Mouse (Mus musculus): Measurements from ENCODE around the gene Lrrc25.

Gene Lrrc25

DNA sequence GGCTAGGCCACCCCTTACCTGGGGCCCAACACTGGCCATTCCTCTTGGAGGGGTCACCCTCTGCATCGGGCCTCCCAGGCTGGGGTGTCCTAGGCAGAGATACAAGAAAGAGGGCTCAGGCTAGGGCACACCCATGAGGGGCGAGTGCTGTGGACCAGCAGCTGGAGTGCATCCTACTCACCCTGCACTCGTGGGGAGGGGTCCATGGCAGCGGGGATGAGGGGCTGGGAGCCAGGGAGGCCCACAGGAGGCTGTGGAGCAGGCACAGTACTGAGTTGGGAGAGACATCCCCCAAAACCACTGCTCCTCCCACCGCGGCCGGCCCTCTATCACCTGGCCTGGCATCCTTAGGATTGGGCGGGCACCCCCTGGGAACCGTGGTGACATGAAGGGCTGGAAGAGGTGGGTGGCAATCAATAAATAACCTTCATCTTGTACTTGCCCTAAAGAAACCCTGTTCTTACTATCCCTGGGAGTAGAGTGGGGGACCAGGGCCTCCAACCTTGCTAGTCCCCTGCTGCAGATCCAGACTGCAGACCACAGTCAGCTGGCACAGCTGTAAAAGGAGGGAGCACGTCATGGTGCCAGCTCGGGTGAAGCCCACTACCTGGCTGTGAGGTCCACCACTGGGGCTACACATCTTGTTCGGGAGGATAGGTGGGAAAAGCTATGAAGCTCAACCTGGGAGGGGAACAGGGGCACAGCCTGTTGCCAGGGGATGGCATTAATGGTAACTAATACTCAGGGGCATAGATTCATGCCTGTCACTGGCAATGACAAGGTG lies 16.3 kb upstream of the Lrrc25 start:
- no peak for DNase-seq

- DNase-seq = no peak
Observed at GRCm38 (mm10) chr8:70600473-70601270, 15.3 kb upstream of the Lrrc25 start.

DNA sequence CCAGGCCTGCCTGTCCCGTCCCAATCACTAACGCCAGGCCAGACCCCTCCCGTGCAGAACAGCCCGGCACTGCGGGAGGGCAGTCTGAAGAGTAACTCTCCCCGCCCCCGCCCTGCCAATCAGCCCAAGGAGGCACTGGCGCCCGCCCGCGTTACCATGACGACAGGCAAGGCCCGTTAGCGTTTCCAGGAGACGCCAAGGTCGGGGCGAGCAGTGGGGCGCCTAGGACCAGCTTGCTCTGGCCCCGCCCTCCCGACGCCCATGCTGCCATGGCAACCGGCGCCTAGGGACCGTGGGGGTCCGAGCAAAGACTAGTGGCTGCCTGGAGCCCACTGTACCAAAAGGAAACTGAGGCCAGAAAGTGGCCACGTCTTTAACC lies 14.7 kb upstream of the Lrrc25 start:
- DNase-seq = peak; percentile 83

GRCm38 (mm10) chr8:70602139-70602811 lies 13.7 kb upstream of the Lrrc25 start:
- no peak for DNase-seq

- DNase-seq = no peak
Observed at GRCm38 (mm10) chr8:70604558-70604957, 11.4 kb upstream of the Lrrc25 start.

DNA sequence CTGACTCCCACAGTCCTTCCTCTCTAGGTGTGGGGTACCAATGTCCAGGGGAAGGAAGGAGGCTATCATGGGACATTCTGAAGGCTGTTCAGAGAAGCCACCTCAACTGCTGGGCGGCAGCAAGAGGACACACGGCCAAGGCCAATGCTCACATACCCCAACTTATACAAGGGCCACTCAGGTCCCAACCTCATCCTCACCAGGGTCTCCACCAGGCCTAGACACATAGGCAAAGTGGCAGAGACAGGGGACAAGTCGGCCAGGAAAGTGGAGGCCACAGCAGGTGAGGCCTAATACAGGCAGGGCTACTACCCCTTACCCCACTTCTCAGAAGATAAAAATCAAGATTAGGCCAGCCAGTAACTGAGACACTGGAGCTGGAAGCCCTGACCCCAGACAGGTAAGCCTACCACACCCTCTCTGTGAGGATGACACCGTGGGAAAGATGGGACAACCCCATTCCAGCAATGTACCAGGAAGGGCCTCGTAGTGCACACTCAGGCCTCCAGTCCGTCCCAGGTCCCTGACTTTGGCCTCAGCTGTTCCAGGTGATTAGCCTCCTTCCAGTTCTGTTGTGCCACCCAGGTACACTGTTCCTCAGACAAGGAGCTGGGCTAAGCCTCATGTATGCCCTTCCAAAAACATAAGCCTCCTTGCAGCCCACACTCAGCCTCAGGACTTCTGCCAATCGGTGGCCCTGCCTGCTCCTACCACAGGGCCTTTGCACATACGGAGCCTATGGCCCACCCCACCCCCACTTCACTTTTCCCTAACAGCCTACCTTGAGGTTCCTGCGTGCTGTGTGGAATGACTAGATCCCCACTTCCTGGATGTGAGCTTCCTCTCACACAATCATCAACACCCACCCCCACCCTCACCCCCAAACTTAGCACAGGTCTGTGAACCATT lies 9.8 kb upstream of the Lrrc25 start:
- peak; percentile 27 for DNase-seq

DNA sequence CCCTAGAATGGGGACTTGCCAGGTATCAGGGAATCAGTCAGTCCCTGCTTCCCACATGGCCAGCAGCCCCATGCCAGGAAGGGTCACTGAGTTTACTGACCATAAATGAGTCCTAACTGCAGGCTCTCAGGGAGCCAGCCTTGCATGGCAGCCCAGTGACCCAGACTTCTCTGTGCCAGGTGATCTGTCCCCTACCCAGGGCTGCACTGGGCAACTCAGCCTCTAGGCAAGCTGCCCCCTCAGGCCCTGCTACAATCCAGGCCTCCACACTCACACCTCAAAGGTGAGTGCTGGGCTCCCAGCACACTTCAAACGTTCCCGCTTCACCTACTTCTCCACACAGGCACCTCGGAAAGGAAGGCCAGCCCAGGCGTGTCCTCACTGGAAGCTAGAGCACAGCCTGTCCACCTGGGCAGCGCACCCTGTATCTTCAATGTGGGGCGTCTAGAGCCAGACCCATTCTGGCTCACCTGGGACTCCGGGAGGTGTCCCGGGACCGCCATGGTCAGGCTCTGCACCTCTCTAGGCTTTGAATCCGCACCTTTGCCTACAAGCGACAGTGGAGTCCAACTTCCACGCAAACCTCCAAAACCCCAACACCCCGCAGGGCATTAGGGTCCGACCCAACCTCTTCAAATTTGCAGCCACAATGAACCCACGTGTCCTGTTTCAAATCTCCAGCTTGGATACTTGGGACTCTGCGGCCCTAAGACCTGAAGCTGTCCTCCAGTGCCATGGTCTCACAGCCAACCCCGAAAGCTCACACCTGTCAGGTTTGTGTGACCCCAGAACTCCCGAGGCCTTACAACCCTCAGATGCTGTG lies 9.0 kb upstream of the Lrrc25 start:
- peak; percentile 31 for DNase-seq

GRCm38 (mm10) chr8:70607603-70607897 lies 8.4 kb upstream of the Lrrc25 start:
- no peak for DNase-seq

DNA sequence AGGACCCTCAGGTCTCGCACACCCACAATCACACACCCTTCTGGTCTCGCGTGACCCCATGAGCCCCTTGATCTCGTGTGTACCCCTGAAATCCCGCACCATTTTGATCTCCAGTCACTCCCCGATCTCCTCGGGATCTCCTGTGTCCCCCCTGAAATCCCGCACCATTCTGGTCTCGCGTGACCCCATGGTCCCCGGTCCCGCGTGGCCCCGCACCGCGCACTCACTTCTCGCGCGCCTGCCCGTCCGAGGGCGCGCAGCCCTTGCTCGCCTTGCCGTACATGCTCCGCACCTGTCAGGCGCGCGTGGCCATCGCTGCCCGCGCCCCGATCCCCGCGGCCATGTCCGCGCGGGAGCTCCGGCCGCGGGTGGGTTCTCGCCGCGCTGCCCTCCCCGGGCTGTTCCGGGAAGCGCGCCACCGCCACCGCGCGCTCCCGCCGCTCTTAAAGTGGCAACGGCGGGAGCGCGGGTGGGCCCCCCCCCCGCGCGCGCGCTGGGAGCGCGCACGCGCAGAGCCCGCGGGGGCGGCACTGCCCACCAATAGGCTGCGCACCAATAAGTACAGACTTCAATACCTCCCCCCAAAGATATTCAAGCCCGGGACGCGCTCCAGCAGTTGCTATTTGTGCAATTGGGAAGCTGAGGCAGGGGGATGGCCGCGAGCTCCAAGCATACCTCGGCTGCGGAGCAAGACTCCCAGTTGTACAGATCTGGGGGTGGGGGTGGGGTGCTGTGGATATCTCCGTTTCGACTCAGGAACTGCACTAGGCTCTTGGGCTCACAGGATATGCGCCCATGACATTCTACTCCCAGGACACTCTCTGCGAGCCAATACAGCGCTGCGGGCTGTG lies 7.8 kb upstream of the Lrrc25 start:
- DNase-seq = peak; percentile 78

DNA sequence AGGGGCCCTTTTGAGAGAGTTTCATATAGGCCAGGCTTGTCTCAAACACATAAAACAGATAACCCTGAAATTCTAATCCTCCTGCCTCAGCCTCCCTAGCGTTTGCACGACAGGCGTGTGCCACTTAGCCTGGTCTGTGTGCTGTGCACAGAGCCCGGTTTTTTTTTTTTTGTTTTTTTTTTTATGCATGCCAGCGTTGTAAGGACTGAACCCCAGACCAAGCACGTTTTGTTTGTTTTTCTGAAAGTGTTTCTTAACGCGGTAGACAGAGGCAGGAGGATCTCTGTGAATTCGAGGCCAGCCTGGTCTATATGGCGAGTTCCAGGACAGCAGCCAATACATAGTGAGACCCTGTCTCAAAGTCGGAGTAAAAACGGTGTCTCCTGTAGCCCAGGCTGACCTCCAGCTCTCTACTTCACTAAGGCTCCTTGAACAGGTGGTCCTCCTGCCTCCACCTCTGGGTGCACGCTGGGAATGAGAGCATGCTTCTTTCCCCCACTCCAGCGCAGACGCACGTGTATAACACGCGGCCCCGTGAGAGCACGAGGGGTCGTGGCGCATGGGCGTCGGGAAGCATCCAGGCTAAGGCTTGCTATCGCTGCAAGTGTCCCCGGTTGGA lies 7.1 kb upstream of the Lrrc25 start, which contains the start of gene Ssbp4:
Ssbp4 (minus strand) TSS at position 124 of the 619 bp plus-strand sequence.
- no peak for DNase-seq

DNA sequence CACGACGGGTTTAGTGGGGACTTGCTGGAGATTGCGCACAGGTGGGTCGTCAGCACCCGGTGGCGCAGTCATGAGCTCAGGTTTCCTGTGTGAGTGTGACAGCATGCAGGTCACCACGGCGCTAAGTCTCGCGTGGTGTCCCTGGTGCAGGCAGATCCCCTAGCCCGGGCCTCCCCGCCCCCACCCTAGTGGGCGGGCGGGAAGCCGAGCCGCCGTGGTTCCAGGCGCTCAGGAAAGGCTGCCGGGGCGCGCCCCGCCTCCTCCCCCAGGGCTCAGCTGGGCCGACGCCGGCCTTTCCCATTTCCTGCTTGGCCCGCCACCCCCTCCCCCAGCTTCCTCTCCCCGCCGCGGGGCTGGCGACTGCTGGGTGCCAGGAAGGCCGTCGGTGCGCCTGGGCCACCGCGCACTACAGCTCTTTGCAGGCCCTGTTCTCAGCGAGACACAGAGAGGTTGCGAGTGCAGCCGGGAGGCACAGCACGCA lies 6.5 kb upstream of the Lrrc25 start:
- peak; percentile 87 for DNase-seq

DNA sequence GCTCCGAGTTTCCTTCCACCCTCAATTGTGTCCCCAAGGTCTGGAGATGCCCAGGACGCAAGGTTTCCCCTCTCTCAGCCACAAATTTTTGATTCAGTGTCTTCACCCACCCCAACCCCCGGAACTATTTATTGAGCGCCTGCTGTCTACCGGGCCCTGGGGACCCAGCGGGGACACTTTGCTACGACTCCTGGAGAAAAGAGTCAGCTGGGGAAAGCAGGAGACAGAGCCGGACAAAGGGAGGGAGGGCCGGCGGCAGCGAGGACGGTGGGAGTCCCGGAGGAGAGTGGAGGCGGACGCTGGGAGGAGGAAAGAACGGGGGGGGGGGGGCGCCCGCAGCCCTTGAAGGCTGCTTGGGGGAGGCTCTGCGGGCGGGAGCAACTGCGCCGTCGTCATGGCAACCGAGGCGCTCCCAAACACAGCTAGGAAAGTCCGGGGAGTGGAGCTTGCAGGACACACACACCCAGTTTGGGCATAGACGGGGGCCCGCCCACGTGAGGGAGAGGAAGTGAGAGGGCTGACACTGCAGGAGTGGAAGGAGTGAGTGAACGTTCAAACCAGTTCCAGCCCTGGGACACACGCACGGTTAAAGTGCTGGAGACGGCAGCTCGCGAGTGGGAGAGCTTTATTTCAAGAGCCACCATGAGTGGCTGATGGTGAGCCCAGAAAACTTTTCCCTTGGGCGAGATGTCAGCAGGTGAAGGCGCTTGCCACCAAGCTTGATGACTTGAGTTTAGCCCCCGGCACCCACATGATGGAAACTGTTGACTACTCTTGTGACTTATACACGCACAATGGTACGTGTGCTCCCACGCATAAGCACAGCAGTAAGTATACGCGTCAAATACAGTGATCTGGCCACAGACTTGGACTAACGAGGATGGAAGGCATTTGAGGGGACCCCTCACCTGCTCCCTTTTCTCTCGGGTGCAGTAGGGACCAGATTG lies 5.8 kb upstream of the Lrrc25 start:
- DNase-seq = peak; percentile 85

GRCm38 (mm10) chr8:70610796-70611771 lies 4.9 kb upstream of the Lrrc25 start:
- peak; percentile 95 for DNase-seq

DNA sequence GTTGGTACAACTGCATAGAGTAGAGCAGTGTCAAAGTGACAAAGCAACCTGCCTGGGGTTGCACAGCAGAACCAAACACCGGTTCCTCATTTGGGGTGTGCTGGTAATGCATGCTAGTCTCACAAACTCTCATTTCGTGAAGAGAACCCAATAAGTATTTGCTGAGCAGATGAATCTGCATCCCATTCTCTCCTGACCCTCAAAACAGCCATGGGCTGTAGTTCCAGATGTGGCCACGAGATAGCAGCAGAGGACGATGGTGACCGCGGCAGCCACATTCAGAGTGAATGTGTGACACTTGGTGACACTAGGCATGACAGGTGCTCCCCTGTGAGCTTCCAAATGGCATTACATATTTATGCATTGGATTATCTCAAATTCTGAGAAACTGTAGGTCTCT lies 4.1 kb upstream of the Lrrc25 start:
- DNase-seq = peak; percentile 95

DNA sequence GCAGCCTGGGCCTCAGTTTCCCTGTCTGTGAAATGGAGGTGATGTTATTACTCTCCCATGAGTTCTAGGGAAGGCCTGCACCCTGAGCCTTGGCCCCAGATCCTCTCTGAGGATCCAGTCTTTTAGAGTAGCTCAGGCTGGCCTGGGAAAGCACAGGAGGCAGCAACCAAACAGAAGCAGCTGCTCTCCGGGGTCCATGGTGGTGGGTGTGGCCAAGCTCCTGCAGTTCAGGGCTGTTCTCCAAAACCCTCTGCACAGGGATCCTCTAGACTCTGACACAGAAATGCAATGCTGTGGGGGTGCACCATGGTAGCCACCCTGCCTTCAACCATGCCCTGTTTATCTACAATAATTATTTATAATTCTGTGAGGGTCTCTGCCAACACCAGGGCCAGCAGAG lies 2.2 kb upstream of the Lrrc25 start:
- no peak for DNase-seq

DNA sequence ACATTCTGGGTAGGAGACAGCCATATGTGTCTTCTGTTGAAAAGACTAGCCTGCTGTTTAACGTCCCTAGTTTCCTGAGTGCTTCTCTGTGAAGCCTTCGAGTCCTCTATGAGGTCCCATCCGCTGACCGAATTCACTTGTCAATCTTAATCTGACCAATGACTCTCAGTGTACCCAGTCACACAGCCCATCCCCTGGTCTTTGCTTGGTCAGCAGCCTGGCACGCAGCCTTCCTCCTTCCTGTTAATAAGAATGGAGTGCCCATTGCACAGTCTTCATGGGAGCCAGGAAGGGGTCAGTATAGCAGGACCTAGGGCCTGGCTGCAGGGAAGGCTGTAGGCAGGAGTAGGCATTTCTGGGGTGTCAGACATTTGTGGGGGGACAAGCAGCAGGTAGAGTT lies 1.5 kb upstream of the Lrrc25 start:
- no peak for DNase-seq

DNA sequence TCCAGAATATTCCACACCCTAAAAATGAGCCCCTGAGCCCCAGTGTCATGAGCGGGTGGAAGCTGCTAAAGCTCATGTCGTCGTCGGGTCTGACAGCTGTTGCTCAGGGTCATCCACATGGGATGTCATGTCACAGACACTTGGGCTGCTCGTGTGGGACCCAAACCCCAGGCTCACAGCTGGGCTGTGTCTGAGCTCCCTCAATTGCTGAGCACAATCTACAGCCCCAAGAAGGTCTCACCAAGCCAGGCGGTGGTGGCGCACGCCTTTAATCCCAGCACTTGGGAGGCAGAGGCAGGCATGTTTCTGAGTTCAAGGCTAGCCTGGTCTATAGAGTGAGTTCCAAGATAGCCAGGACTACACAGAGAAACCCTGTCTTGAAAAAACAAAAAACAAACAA lies 674 bp upstream of the Lrrc25 start:
- peak; percentile 10 for DNase-seq

GRCm38 (mm10) chr8:70616645-70617044 lies 690 bp downstream of the Lrrc25 start:
- DNase-seq = peak; percentile 28

All from thymus, postnatal 4 days (tissue).